Mouse (Mus musculus) CD4-positive, CD25-positive, alpha-beta regulatory T cell, adult 2 months (primary cell): ENCODE measurements around the gene AI413582.

Source experiments
- DNase-seq: peaks from one replicate; pipeline ENCODE4 v3.0.0-alpha.2; 2012; ENCODE audit warnings: low read depth, low spot score

AI413582 gene

DNA sequence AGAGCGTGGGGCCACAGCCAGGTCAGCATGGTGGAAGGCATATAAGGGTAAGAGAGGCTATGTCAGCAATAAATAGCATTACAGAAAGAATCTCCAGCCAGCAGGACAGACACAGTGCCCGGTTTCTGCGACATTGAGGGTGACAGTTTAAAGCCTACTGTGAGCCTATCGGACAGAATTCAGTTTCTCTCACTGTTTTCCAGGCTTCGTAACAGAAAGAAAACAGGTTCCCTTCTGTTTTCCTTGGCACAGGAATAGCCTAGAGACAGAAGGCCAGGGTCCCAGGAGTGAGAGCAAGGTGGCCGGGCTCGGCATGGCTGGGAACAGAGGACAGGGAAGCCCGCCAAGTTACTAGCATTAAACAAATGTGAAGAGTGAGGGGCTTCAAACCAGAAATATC lies 14.3 kb upstream of the AI413582 start:
- no peak for DNase-seq

DNA sequence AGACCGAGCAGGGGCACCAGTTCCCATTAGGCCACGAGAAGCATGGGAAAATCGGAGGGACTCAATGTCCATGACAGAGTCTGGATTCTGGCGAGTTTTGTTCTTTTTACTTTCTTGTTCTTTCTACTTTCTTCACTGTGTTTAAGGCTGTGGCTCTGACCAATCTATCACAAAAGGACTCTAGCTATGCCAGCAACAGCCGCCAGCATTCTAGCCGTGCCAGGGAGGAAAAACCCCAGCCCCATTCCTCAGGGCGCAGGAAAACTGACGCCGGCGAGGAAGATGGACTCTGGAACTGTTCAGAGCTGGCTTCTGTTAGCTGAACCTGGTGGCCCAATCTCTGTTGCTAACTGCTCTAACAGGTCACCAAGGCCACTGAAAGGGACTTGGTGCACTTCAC lies 12.9 kb upstream of the AI413582 start:
- DNase-seq: no peak

DNA sequence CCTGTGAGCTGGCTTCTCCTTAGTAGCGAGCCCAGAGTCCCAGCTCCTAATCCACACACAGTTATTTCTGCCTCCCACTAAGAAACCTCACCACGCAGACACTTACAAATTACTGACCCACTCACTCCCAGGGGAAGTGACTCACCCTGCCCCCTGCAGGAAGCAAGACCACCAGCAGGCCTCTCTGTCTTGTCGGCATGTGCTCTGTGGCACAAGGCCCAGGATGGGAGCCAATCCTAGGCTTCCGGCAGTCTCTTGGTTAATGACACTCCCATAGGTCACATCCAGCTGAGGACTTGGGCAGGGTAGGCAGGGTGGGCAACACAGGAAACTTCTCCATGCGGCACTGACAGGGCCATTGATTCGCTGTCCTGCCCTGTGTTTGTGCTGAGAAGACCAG lies 11.9 kb upstream of the AI413582 start:
- DNase-seq: no peak

DNA sequence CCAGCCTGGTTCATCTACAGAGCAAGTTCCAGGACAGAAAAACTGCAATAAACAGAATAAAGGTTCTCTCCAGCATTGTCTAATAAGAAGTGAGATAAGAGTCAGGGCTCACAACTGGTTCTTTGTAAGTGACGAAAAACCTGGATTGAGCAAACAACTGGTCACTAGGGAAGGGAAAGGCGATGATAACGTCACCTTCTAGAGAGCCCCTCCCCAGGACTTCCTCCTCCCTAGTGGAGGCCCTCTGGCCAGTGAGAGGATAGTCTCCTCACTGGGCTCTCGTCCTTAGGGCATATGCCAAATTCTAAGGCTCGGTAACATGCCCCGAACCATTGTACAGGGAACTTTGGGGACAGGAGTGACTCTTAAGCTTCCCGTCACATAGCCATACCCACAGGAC lies 10.5 kb upstream of the AI413582 start:
- DNase-seq: no peak

DNA sequence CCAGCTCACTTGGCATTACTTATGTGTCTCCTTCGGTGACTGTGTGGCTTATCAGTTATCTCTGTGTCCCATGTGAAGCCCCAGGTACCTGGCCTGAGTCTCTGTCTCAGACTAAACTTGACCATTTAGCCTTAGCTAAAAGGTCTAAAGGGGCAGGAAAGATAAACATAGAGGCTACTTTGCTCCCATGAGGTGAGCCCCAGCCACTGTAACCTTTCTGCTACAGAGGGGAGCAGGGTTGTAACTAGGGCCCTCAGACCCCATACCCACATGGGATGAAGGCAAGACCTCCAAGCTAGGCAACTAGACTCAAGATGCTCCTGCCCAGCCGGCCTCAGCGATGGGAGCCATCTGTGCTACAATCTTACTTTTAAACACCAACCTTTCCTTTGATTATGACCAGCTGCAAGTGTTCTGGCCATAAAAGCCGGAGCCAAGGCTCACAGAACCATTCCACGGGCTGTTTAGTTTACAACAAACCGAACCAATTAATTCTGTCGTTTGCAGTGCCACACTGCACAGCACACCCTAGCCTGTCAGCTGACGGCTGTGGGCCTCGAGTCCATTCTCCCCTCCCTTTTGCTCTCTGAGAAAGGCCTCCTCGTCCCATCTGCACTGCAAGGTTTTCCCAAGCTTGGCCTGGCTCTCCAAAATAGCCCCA lies 9.7 kb upstream of the AI413582 start:
- DNase-seq: no peak

DNA sequence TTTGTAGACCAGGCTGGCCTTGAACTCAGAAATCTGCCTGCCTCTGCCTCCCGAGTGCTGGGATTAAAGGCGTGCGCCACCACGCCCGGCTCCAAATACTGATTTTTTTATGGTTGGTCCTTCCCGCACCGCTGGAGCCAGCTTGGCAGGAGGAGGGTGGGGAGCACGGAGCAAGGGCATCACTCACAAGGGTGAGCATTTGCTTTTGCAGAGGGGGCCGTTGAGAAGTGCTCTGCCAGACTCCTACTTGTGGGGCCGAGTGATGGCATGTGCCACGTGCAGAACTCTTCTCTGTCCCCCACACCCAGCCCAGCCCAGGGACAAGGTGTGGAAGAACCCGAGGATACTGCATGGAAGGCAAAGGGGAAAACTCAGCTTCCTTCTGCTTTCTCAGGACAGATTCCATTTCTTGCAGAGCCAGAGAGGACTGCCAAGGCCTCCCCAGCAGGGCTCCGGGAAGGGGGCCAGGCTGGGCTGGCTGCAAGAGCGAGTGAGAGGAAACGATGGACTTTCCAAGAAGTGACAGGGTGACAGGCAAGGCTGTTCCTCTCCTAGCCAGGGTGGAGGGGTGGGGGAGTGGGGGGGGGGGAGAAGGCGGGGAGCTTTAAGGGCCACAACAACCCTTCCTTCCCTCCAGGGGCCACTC lies 9.0 kb upstream of the AI413582 start:
- no peak for DNase-seq

DNA sequence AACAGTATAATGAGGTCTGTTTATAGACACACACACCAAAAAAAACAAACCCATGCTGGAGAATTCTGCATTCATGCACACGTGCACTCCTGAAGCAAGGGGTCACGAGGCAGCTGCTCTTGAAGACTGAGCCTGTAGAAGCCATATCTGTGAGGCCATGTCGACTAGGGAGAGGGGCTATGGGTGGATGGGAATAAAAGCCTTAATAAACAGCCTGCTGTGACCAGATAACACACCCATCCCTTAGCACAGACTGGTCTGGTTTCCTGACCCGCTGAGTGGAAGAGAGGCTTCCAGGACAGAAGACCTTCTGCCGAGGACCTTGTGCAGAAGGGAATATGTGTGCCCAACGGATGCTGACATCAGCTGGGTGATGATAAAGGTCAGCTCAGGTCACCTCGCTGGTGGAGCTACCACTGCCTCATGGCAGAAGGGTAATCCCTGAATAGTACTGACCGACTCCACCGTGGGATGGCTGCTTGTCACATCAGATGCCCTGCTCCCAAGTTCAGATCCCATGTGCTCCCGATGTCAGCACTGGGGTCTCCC lies 8.3 kb upstream of the AI413582 start:
- no peak for DNase-seq

DNA sequence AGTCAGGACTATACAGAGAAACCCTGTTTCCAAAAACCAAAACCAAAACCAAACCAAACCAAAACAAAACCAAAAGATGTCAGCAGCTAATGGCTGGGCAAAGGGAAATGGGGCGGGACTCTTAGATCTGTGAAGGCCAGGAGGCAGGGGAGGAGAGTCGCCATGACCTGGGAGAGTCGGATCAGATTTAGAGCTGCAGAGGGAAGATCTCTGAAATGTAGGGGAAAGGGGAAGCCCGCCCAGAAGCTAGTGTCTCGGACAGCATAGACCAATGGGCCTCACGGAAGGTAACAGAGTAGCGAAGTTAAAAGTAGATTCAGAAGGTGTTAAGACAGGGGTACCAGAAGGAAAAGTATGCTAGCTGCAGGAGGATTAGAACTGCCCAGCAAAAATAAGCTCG lies 5.8 kb upstream of the AI413582 start:
- no peak for DNase-seq

DNA sequence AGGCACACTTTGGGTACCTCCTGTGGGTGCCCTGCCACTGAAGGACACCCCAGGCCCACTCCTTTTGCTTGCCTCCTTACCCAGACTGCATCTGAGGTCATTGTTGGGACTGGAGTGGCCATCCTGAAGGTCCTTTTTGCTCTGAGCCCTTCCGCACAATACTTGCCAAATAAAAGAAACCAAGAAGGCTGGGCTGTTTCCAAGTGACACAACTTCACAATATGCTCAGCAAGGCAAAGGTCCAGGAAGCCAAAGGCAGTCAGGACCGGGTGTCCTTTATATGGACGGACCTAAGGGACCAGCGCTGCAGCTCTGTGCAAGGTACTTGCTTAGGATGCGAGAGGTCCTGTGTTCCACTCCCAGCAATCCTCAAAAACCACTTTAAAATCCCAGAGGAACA lies 2.7 kb upstream of the AI413582 start:
- no peak for DNase-seq

DNA sequence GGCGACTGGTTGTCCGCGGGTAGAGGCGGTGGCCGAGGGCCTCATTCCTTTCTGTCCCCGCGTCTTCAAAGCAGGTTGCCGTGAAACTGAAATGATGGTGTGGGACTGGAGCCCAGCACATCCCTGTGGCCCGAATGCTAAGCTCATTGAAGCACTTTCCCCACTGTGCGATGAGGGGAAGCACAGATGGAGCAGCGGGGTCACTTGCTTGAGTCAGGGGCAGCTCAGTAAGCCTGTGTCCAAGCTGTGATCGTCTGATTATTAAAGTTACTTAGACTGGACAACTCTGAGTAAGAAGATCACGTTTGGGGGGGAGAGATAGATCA lies 349 bp upstream of the AI413582 start:
- no peak for DNase-seq

DNA sequence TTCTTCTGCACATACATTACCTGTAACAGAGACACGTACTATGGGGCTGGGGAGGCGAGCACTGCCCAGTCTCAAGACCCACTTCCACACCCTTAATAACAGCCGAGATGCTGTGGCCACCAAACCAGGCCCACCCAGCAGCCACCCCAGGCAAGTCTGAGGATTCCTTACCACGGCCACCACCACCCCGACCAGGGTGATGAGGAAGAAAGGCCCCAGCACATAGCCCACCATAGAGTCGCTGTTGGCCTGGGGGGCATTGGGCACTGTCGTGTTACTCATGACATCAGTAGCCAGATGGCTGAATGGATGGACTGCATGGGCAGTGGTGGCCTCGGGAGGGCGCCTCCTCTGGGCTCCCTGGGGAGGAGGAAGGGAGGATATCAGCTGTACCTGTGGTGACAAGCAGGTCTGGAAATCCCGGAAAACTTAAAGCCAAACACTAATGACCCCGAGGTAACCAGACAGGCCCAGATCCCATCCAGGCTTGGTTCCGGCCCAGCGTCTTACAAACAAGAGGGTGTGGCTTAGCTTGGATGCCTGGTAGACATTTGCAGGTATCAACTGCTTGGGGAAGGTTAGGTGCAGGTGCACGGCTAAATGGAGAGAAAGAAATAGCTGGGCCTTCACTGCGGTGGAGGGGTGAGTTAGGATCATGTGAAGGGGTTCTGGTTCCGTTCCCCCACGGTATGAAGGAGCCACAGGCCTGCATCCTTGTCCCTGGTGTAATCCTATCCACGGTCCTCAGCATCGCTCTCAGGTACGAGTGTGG lies 979 bp downstream of the AI413582 start:
- DNase-seq: peak; percentile 48

DNA sequence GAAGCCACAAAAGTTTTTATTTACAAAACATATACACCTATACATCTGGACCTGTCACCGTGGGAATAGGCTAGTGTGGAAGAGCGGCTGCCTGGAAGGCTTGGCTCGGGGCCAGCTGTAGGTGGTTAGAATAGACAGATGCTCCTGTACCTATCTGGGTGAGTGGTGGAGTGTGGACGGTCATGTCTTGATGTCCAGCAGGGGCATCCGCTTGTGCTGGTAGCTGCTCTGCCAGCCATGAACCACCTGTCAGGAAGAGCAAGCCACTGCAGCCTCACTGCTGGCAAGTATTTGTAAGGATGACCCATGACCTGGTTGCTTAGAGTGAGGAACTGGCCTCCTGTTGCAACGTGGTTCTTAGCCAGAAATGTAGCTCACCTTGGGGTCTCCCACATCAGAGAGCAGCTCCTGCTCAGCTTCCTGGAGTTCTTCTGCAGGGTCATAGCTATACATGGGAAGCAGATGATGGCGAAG lies 1.7 kb downstream of the AI413582 start:
- DNase-seq: no peak

DNA sequence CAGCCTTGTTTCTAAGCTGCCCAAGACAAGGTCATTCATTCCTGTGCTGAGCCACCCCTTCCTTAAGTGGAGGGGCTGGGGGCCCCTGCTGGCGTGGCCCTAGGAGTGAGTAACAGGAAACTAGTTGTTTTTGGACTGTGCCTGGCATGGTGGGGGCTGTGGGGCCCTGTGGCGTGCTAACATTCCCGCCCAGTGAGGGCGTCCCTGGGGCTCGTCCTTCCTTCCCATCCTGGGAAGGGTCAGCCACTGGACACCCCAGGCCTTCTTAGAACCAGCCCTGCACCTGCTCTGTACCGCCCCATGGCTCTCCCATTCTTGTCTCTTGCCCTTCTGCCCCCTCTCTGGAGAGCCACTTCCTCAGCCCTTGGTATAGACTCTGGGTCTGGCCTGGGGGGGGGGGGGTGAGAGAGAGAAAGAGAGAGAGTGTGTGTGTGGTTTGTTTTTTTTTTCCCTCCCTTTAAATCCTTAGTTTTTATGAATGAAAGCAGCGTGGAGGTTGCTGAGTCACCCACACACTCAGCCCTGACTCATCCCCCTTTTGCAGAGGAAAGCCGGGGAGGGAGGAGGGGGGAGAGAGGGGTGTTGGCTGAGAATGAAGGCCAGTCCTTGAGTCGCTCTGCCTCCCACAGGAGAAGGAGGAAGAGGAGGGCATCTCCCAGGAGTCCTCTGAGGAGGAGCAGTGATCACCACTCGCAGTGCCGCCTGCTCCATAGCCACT lies 3.6 kb downstream of the AI413582 start:
- peak; percentile 22 for DNase-seq

DNA sequence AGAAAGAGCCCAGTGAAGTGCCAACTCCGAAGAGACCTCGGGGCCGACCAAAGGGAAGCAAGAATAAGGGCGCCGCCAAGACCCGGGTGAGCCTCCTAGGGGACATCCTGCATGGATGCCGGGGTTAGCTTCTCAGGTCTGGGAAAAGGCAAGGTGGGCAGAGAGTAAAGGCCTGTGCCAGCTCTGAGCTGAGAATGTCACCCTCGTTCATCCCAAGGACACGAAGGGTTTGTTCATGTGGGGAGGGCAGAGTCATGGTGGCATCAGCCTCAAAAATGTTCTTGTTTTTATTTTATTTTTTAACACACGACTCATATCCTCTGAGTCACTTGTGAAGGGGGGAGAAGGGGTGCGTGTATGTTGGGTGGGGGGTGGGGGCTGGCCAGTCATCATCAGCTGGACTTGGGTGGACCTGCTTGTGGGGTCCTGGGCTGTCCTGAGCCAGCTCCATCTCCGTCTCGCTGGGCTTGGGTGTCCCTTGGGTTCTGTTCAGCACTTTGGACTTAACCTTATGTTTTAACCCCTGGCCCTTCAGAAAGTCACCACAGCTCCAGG lies 4.6 kb downstream of the AI413582 start:
- DNase-seq: no peak

DNA sequence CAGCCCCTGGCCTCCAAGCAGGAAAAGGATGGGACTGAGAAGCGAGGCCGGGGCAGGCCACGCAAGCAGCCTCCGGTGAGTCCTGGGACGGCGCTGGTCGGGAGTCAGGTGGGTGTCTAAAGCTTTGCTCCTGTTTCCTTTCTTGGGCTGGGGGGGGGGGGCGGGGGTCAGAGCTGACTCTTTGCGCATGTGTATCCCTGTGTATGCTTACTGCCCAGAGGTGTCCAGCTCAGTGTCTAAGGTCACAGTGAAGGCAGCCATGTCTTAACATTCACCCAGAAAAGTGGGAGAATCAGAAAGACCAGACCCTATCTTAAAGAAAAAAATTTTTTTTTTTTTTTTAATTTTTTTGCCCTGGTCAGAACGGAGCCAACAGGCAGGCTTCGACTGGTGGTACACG lies 6.0 kb downstream of the AI413582 start:
- DNase-seq: no peak

DNA sequence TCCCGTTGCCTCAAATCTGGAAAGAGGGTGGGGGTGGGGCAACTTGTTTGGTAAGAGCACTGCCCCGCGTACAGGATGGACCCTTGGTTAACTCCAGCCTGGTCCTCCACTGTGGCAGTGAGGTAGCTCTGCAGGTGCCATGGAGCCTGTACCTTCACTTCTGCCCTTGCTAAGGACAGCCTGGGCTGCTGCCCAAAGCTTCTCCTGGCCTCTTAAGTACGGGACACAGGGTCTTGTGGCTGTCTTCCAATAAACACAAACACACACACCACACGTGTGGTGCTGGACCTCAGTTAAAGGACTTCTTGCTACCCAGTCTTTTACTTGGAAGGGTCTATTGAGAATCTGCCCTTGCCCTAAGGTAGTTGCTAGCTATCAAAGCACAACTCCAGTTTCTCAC lies 6.7 kb downstream of the AI413582 start:
- no peak for DNase-seq

DNA sequence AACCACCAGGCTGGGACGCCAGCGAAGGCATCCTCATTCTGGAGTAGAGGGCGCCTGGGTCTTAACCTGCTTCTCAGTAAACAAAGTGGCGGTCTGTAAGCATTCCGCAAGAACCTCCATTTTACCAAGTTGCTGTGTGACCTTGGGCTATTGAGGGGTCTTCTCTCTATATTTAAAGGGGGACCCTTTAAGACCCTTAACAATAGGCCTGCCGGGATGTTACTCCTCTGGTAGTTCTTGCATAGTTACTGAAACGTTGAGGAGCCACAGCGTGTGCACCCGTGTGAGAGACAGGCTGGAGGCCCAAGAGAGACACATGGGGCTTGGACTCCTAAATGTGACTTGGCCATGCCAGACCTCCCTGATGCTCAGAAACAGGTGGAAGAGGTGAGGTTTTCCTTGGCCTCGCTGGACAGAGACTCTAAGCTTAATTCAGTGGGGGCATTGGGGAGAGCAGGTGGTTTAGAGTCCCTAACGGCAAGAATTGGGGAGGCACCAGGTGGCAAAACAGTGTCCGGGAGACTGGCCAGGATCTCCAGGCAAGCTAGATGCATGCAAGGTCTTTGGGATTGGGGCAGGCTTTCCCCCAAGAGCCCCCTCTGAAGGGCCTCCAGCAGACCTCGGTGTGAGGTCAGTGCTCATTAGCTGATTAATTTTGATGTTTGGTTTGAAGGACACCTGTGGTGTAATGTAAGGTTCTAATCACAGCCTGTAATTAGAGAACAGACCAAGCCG lies 7.5 kb downstream of the AI413582 start:
- no peak for DNase-seq

DNA sequence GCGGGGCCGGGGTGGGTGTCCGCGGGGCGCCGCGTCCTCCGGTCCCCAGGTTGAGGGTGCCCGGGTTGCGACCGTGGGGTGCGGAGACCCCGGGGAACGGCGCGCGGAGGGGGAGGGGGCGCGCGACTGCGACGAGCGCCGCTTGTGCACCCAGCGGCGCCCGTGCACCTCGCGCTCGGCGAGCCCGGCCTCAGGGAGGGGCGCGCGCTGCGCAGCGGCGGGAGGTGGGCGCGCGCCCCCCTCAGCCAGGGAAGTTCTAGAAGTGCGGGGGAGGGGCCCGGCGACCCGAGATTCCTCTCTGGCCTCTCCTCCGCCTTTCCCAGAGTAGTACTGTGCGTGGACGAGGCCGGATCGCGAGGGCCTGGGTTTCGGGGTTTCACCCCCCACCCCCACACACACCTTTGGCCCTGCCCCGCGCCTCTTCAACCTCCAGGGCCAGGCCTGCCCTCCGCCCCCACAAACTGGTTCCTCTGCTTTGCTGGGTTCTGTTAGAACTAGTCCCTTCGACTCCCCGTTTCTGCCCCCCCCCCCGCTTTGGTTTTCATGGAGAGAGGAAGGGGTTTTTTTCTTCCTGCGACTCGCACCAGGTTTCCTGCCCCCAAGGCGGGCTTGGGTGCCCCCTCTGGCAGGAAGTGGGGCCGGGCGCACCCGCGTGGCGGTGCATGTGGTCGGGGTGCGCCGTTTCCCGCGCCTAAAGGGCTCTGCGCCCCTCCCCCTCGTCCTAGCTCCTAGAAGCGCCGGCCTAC lies 8.2 kb downstream of the AI413582 start:
- DNase-seq: peak; percentile 84

DNA sequence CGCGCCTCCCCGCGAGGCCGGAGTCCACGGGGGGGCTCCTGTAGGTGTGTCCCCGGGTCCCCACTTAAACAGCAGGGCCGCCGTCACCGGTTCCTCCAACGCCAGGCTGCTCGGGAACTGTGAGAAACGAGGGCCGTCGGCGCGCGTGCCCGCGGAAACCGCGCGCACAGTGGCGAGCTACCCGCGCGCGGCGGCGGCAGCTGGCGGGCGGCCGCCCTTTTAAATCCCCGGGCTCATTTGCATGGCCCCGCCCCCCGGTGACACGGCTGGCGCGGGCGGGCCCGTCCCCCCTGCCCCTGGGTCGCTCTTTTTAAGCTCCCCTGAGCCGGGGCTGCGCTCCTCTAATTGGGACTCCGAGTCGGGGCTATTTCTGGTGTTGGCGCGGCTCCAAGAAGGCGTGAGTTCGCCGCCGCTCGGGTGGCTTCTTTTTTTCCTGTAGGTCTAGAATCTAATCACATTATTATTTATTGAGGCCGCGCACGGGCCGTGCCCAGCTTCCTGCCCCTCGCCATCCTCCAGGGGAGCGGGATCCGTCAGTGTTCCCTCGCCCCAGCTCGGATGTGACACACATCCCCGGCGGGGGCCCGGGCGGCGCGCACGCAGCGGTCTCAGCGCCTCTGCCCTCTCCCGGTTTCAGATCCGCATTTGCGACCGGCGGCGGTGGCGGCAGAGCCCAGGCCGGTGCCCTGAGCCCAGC lies 9.1 kb downstream of the AI413582 start, which contains the start of gene Hmga1:
TSS of gene Hmga1 (plus strand) at position 183 of the 697 bp plus-strand sequence.
- peak; percentile 96 for DNase-seq
